Mouse (Mus musculus): ENCODE measurements around the gene Mcrip2.

- TF ChIP-seq POLR2A (IDR thresholded peaks at IDR 0.05; ENCODE audit: low read depth, low read length) (no peak), USF2 (conservative IDR thresholded peaks at IDR 0.05; ENCODE audit: low read depth, low read length) (no peak), CTCF (conservative IDR thresholded peaks at IDR 0.05 in 1 of 2, IDR thresholded peaks at IDR 0.05 in 1 of 2; ENCODE audit: low read depth in 2 of 2, low read length in 2 of 2) (no peak), JUND (conservative IDR thresholded peaks at IDR 0.05; ENCODE audit: low read depth, low read length) (no peak), MXI1 (IDR thresholded peaks at IDR 0.05; ENCODE audit: low read depth, low read length) (no peak)
These were observed 11.2 kb upstream of the Mcrip2 start for GRCm38 (mm10) chr17:25879750-25880149.
